Mouse (Mus musculus) heart, adult 2 months (tissue): ENCODE data around the gene Spata21.

Experiments
- CTCF ChIP-seq: fragments of 200-600 bp; IDR thresholded peaks from 2 replicates; pipeline ENCODE4 v1.8.1; 2022; ENCODE audit warnings: antibody characterized with exemption, mild to moderate bottlenecking, moderate library complexity
- EP300 ChIP-seq: fragments of 200-500 bp; IDR thresholded peaks from 2 replicates; pipeline ENCODE4 v1.6.1; 2011; ENCODE audit warnings: low read depth, low read length, control low read depth; ENCODE audit not compliant: insufficient read depth
- POLR2A ChIP-seq: fragments of 200-500 bp; IDR thresholded peaks from 2 replicates; pipeline ENCODE4 v1.6.1; 2011; ENCODE audit warnings: mild to moderate bottlenecking, low read depth, low read length, control low read depth; ENCODE audit not compliant: insufficient read depth

- no peak for TF ChIP-seq POLR2A
- TF ChIP-seq EP300 = no peak
- TF ChIP-seq CTCF = no peak
Observed at GRCm38 (mm10) chr4:141115398-141115797, 27.3 kb downstream of the Spata21 start.
